Mouse (Mus musculus) lung, postnatal 0 days (tissue): ENCODE measurements around the gene Gfpt2.

ENCODE experiments used
- CTCF ChIP-seq: IDR thresholded peaks from 2 replicates; pipeline ENCODE4 v1.5.1; 2016; ENCODE audit warnings: antibody characterized with exemption, mild to moderate bottlenecking
- EP300 ChIP-seq: IDR thresholded peaks from 2 replicates; pipeline ENCODE4 v1.6.1; 2016; ENCODE audit warnings: antibody characterized with exemption, mild to moderate bottlenecking, control low read depth

- no peak for TF ChIP-seq CTCF
- no peak for TF ChIP-seq EP300
These were observed 73.3 kb downstream of the Gfpt2 start for GRCm38 (mm10) chr11:49867320-49867719.
